Mouse (Mus musculus) spleen, embryonic (tissue): ENCODE results near the gene Poc1a.

Experiments used
- CTCF ChIA-PET: fragments of 350-600 bp; sonication (Branson Sonifier 250); formaldehyde crosslinking; loops from one replicate; lab custom pipeline; 2022; lab: Charles Lee

The Poc1a gene

DNA sequence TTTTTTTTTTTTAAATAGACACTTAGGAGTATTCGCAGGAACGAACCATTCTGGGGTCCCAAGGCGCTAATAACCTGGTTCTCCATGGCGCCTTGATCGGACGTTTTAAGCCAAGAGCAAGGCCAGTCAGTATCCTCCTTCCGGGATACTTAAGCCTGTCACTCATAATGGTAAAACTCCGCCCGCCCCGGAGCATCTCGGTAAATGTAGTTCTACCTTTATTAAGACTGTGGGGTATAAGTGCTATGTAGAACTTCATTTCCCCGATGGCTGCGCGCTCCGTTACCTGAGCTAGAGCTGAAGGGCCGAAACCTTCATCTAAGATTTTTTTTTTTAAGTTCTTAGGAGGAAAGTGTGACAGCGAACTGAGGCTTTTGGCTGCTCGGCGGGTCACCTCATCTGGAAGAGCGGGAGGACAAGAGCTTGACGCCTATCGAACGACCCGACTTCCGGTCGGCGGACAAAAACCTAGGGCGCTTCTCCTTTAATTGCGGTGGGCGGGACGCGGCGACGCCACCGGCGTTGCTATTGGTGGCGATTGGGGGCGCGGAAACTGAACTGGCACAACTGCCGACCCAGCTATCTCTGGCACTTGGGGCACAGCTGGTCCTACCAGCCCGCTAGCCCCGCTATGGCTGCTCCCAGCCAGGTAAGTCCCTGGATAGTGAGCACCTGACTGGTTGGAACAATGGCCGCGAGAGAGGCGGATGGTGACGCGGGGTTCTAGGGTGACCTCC lies at the start of gene Poc1a:
TSS of gene Poc1a (plus strand) at position 254 of the 737 bp plus-strand sequence.
- CTCF ChIA-PET, result interaction anchor here (0.6 to 0.7 kb wide), 2 partner anchors 166 to 885 kb away, joined by 3 to 5 read pairs; partner anchors contain the start of genes Abhd14a and Abhd14b

- CTCF ChIA-PET, result interaction anchor here (0.5 to 0.8 kb wide), 3 partner anchors 18 to 246 kb away, joined by 3 to 5 read pairs (median 4); no protein-coding TSS in a partner anchor
These were observed 49.6 kb upstream of the Poc1a start for GRCm38 (mm10) chr9:106231220-106231619.

- CTCF ChIA-PET, result interaction anchor here (0.7 kb wide), 1 partner anchor 246 kb away, joined by 4 read pairs; no protein-coding TSS in a partner anchor
These were observed 49.0 kb upstream of the Poc1a start for GRCm38 (mm10) chr9:106231816-106232215.

DNA sequence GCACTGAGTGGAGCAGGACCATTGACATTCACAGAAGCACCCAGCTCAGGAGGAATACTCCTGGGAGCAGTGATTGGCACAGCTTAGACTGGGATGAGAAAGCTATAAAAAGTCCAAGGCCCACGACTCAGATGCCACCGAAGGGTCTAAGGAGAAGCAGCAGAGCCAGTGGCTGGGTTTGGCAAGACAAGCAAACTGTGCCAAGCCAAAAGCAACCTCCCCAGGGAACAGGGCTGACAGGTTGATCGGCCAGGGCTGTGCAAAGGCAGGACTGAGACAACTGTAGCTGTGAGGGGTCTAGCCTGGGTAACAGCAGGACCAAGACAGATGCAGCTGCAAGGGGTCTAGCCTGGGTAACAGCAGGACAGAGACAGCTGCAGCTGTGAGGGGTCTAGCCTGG lies 47.9 kb upstream of the Poc1a start:
- CTCF ChIA-PET, result no interaction called here

GRCm38 (mm10) chr9:106233953-106234352 lies 46.9 kb upstream of the Poc1a start:
- CTCF ChIA-PET, result interaction anchor here (0.7 kb wide), 1 partner anchor 32 kb away, joined by 6 read pairs; no protein-coding TSS in a partner anchor

- CTCF ChIA-PET, result no interaction called here
These were observed 45.5 kb upstream of the Poc1a start for GRCm38 (mm10) chr9:106235194-106235830.

- CTCF ChIA-PET, result interaction anchor here (0.6 kb wide), 1 partner anchor 48 kb away, joined by 3 read pairs; no protein-coding TSS in a partner anchor
These were observed 44.6 kb upstream of the Poc1a start for GRCm38 (mm10) chr9:106236156-106236817.

GRCm38 (mm10) chr9:106236818-106237211 lies 44.0 kb upstream of the Poc1a start:
- CTCF ChIA-PET, result no interaction called here

GRCm38 (mm10) chr9:106237401-106237800 lies 43.5 kb upstream of the Poc1a start:
- CTCF ChIA-PET, result no interaction called here

GRCm38 (mm10) chr9:106237878-106238277 lies 43.0 kb upstream of the Poc1a start:
- CTCF ChIA-PET, result no interaction called here

GRCm38 (mm10) chr9:106241541-106242164 lies 39.2 kb upstream of the Poc1a start:
- CTCF ChIA-PET, result no interaction called here

DNA sequence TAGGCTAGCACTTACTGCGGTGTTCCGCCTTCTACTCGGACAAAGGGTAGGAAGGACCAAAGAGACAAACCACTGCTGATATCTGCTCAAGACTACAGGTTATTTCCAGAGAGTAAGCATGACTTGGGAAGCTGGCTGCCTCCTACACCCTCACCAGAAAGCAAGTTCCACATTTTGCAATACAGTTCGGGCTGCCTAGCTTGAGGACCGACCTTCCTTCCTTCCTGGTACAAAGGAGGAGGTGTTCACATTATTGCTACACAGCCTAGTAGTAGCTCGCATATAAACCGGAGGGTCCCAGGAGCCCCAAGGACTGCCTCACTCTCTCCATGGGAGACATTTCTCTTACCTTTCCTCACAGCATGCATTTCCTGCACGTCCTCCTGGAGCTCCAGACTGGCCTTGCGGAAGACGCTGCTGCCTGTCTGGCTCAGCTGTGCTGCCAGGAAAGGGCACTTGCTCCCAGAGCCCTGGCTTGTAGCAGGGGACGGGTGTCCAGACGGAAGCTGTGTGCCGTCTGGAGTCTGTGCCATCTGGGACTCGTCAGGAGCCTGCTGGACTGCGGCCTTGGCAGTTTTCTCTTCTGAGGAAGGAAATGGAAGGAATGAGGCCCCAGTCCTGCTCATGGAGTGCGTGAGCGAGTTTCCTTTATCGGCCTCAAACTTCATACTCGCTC lies 37.9 kb upstream of the Poc1a start:
- CTCF ChIA-PET, result no interaction called here

DNA sequence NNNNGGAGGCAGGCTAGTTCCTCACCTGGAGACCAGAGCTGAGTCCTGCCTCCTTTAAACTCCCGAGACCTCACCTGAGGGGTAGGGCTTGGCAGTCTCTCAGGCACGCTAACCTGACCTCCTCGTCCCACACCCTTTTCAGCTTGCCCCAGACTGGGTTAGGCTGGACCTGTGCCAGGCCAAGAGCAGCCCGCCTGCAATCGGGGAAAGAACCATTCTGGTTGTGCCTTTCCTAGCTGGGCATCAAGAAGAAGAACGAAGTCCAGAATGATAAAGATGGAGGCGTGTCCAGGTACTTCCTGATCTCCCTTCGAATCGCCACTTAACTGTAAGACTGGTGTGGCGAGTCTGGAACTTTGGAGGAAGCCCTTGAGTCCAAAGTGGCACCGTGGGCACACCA lies 31.3 kb upstream of the Poc1a start:
- CTCF ChIA-PET, result no interaction called here

- CTCF ChIA-PET, result no interaction called here
These were observed 30.6 kb upstream of the Poc1a start for GRCm38 (mm10) chr9:106250245-106250644.

DNA sequence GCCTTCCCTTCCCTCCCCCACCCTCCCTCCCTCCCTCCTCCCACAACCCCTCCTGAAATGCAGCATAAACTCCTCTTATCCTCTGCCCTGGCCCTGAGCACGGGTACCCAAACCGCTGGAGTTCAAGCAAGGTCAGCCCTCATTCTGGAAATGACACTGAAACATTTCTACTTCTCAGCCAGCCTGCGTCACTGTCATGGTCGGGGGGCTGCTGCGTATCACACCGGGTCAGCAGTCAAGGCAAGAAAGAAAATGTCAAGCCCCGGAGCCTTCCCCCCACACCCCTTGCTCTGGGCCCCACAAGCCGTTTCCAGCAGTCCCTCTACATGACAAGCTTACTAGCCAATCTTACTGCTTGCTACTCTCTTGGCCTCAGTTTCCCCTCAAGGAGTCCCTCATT lies 29.8 kb upstream of the Poc1a start:
- CTCF ChIA-PET, result no interaction called here

GRCm38 (mm10) chr9:106254001-106254400 lies 26.9 kb upstream of the Poc1a start:
- CTCF ChIA-PET, result no interaction called here

DNA sequence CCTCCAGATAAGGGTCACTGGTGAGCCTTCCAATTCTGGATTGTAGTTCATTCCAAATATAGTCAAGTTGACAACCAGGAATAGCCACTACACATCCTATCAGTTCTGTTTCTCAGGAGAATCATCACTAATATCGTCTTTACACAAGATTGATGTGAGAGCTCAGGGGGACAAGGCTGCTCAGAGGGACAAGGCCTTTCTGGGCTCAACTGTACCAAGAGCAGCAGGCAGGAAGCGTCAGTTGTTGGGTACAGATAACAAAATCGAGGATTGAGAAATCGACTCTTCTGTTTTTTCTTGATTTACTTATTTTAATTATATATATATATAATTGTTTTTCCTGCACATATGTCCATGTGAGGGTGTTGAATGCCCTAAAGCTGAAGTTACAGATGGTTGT lies 22.4 kb upstream of the Poc1a start:
- CTCF ChIA-PET, result no interaction called here

DNA sequence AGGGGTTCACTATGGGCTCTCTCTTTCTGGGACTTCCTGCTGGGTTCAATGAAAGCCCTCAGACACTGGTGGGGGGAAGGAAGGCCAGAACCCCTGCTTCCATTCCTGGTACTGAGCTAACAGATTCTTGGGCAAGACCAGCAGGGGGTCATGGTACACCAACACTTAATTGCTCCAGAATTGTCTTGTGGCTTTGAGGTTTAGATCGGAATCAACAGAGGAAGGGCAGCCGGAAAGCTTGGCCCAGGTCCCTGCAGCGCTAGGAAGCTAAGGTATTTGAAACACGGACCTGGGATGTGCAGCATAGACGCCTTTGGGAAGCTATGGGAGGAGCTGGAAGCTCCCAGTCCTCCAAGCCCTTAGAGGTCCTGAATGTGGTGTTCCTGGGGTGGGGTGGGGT lies 21.9 kb upstream of the Poc1a start:
- CTCF ChIA-PET, result no interaction called here

DNA sequence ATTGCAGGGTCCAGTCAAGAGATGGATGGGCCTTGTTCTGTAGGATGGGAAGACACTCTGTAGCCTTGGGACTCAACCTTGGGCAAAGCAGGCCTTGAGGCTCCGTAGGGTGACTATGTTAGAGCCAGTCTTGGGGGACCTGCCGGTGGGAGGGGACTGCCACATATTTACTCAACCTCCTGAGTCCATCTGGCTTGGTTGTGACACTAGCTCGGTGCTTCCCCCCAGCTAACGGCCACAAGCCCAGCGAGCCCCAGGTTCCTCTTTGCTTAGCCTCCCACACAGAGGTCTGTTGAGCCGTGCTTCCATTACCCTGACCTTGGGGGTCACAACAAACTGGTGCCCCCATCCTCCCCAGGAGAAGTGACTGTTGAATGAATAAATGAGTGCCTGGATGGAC lies 19.8 kb upstream of the Poc1a start:
- CTCF ChIA-PET, result no interaction called here

DNA sequence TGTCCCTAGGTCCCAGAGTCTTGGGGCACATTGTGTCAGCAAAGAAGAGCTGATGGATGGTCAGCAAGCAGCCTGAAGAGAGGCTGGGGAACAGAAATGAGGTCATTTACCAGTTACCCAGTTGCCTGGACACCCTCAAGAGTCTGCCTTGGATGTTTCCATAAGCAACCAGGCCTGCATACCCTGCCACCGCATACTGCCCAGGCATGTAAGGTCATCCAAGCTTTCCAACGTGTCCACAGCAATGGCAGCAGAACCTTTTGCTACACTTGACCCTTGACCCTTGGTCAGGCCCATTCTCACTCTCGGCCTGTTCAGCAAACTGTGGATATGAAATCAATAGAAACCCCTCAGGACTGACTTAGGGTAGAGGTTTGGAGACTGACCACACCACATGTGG lies 19.4 kb upstream of the Poc1a start:
- CTCF ChIA-PET, result no interaction called here

DNA sequence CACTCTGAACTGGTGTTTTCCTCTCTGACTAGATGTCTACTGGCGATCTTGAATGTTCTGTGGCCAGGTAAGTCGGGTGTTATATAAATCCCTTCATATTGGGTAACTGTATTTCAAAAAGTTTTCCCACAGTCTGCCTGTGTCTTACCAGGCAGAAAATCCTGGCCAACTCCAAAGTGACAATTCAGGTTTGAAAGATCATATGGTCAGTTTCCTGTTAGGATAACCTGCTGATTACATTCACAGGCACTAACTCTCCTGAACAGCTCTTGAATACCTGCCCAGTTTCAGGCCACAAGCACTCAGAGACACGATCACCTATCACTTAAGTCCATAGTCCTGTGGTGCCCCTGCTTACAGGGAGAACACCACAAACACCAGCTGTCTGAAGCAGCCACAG lies 18.8 kb upstream of the Poc1a start:
- CTCF ChIA-PET, result no interaction called here
